Mouse (Mus musculus): ENCODE results near the gene Spata2. TPM values are rescaled to one million over a fixed set of nuclear protein-coding genes. Genes with fewer than 3 reads are reported as not detected.

Spata2 gene
- total RNA-seq, 2 experiments from 2014 or later: 25.1 to 27.5 TPM

DNA sequence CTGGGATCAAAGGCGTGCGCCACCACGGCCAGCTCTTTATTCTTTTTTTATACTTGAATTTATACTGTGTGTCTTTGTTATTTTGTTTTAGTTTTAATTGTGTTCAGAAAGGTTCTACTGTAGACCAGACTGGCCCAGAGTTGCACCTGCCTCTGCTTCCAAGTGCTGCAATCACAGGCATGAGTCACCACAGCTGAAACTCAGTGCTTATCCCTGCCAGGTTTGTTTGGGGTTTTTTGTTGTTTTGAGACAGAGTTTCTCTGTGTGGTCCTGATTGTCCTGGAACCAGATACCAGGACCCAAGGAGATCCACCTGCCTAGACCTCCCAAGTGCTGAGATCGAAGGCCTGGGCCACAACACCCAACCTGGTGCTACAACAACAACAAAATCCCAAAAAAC, 15.9 kb upstream of the Spata2 start:
- DNase-seq: no peak

GRCm38 (mm10) chr2:167507719-167508385, 15.2 kb upstream of the Spata2 start:
- no peak for DNase-seq

GRCm38 (mm10) chr2:167506546-167507260, 14.0 kb upstream of the Spata2 start:
- no peak for DNase-seq

GRCm38 (mm10) chr2:167505127-167505526, 12.4 kb upstream of the Spata2 start:
- no peak for DNase-seq

GRCm38 (mm10) chr2:167503896-167504349, 11.2 kb upstream of the Spata2 start:
- DNase-seq: peak; percentile 65

GRCm38 (mm10) chr2:167503253-167503895, 10.7 kb upstream of the Spata2 start:
- peak; percentile 94 for DNase-seq

GRCm38 (mm10) chr2:167502554-167503252, 10.0 kb upstream of the Spata2 start:
- no peak for DNase-seq

DNA sequence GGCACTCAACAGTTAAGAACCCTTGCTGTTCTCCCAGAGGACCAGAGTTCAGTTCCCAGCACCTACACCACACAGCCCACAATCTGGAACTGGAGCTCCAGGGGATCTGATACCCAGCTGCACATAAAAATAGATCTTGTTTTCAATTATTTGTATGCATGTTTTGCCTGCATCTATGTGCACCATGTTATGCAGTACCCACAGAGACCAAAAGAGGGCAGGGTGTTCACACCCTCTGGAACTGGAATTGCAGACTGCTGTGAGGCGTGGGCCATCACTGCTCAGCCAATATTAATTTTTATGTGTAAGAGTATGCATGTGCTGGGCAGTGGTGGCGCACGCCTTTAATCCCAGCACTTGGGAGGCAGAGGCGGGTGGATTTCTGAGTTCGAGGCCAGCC, 4.6 kb upstream of the Spata2 start:
- DNase-seq: peak; percentile 71

DNA sequence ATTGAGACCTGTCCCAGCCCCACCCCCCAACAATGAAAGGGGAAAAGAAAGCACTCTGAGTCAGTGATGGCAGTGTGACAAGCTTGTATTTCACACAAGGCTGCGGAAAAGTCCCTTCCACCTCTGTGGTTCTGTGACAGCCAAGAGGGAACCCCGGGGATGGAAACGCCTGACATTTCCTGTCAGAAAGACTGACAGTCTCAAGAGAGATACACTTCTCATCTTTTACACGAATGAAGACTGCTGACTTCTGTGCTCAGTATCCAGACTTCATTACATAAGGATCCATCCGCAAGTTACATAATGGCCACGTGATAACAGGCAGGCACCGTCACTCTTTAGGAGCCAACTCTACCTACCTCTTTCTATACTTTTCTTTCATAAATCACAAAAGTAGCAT, 3.8 kb upstream of the Spata2 start:
- DNase-seq: no peak

- DNase-seq: peak; percentile 49
Observed at GRCm38 (mm10) chr2:167491757-167492708, 654 bp downstream of the Spata2 start, which contains the start of gene Rnf114. TSS of gene Rnf114 (plus strand) at chr2:167492645.

DNA sequence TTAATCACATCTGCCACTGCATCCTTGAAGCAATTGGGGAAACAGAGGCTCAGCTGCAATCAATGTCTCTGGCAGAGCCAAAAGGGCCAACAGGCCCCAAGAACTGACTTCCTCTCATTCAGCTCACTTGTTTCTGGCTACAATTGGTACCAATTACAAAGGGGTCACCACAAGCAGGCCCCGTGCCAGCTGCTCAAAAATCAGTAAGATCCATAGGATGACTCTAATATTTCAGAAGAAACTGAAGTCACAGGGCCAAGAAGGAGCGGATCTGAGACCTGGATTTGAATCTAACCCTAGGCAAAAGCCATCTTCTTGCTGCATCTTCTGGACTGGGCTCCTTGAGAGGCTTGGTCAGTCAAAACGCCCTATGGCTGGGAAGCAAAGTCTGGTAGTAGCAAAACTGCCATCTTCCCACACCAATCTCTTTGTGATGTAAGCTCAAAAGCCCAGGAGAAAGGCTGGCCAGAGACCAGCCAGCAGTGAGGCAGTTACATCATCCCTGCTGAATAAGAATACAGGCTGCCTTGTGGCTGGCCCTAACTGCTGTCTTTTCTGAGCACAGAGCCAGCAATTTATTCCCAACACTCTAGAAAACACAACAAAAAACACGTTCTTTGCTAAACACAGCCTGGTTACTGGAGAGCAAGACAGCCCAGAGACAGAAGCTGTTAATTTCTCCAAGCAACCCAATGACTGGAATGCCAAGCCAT, 1.7 kb downstream of the Spata2 start:
- DNase-seq: no peak

- DNase-seq: no peak
Observed at GRCm38 (mm10) chr2:167487994-167488393, 4.7 kb downstream of the Spata2 start.

DNA sequence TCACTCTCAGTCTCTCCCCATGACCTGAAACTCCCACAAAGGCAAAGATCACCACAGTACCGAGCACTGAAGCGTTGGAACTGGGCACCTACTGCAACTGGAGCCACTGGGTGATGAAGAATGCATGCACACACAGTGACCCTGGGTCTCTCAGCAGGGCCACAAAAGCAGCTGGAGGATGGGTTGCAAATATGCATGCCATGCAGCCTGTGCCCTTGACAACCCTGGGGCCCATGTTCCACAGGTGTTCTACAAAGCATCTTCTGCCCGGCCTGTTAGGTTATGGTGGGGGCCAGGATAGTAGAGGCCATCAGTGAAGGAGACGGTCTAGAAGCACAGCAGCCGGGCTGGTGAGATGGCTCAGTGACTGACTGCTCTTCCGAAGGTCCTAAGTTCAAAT, 5.1 kb downstream of the Spata2 start:
- no peak for DNase-seq

GRCm38 (mm10) chr2:167486573-167486972, 6.1 kb downstream of the Spata2 start:
- no peak for DNase-seq

- peak; percentile 81 for DNase-seq
Observed at GRCm38 (mm10) chr2:167485501-167486377, 6.9 kb downstream of the Spata2 start.

DNA sequence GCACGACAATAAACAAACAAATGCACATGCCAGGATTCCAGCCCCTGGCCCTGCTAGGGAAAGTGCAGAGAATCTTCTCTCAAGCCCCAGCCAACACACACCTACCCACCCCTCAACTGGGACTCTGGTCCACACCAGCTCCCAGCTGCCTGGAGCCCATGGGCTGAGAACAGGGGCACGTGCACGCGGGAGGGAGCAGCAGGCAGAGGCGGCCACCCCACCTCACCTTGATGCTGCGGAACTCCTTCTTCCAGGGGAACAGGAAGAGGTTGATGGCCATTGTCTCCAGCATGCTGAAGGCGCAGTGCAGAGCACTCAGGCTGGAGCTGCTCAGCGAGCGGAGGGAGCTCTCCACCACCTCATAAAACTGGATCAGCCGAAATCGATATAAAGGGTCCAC, 7.8 kb downstream of the Spata2 start:
- no peak for DNase-seq

- DNase-seq: no peak
Observed at GRCm38 (mm10) chr2:167483827-167484410, 8.8 kb downstream of the Spata2 start.

GRCm38 (mm10) chr2:167483081-167483826, 9.4 kb downstream of the Spata2 start:
- no peak for DNase-seq

DNA sequence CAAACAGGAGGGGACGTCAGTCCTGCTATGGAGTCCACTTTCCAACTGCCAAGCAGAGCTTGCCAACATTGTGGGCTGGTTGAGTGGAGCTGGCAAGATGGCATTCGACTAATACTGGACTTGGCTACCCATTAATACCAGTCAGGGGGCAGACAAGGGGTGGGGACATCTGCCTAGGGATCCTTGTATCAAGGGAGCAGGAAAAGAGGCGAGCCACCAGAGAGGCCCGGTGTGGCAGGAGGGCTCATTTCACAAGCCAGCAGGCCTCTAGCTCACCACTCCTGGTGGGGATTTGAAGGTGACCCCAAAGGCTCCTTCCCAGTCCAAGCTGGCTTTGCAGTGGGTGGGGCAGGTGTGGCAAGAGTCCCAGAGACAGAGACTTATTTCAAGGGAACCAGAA, 10.0 kb downstream of the Spata2 start:
- DNase-seq: no peak
